8 mouse cellular contexts compared by ENCODE assay signal in the genomic region with DNA sequence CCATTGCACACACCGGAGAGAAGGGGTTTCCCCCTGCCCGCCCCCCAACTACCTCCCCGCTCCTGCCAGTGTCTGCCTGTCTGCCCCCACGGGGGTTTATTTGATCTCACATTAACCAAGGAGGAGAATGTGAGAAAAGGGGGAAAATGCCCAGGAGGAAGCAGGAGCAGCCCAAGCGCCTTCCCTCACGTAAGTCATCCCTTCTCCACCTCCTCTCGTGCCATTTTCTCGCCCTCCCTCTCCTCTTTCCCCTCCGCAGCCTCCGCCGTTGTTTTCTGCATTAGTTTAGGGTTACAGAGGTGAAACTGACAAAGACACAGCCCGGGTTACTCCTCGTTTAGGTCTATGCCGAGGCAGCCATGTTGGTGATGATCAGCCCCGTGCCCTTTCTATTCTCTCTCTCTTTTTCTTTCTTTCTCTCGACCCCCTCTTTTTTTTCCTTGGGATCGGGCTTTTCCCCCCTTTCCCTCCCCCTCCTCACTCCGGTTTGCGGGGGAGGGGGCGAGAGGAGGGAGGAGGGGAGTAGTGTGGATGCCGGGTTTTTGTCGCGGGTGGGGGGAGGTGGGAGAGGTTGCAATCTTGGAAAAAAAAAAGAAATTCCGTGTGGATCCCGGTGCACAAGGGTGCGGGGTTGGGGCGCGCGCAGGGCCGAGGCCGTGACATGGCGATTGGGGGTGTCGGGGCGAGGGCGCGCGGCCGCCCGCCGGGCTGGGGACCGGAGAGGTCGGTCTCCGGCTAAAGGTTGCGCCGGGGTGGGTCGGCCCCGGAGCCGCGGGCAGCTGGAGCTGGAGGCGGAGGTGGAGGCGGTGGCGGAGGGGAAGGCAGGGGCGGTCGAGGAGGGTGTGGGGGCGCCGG. TPM values are rescaled to one million over a fixed set of nuclear protein-coding genes. Genes with fewer than 3 reads are reported as not detected.
A peak's percentile ranks its signal among the peaks of the same experiment; 100 is the strongest.
DNase-seq lines count a peak whose midpoint lies in the region; ATAC-seq lines count a peak whose summit lies in the region.

No protein-coding gene starts in this region.

- 1% methylated on average over 48 of the region's 56 CpGs for WGBS in embryonic facial prominence, embryonic 11.5 days
- WGBS in heart, embryonic 11.5 days (ENCODE audit: insufficient replicate concordance), result under 1% methylated on average over 49 of the region's 56 CpGs
- 0% methylated on average over 50 of the region's 56 CpGs for WGBS in kidney, embryonic 15.5 days
- under 1% methylated on average over 46 of the region's 56 CpGs for WGBS in liver, embryonic 12.5 days (ENCODE audit: insufficient replicate concordance)
- under 1% methylated on average over 54 of the region's 56 CpGs for WGBS in neural tube, embryonic 13.5 days

- H3K27me3 ChIP-seq in embryonic facial prominence, embryonic 11.5 days (ENCODE audit: control insufficient read depth, insufficient read depth, low read length), result no peaks in the 10 kb centered on the region
- no peaks in the 10 kb centered on the region for H3K27me3 ChIP-seq in heart, embryonic 11.5 days (ENCODE audit: control insufficient read depth, insufficient read depth, low read length)
- no peaks in the 10 kb centered on the region for H3K27me3 ChIP-seq in kidney, embryonic 15.5 days
- peaks cover 75% of the 10 kb centered on the region for H3K27me3 ChIP-seq in liver, embryonic 12.5 days (replicated peaks)
- H3K27me3 ChIP-seq in neural tube, embryonic 13.5 days, result no peaks in the 10 kb centered on the region

- DNase-seq in 3T3-L1 (ENCODE audit: low read depth, low spot score), result peak; percentile 62
- DNase-seq in adrenal gland, adult 2 months, result peak; percentile 68
- peak; percentile 69 for DNase-seq in embryonic facial prominence, embryonic 11.5 days (ENCODE audit: low spot score)
- DNase-seq in thymus, adult 18-20 months, result peak; percentile 16 to 42

- H3K36me3 ChIP-seq in embryonic facial prominence, embryonic 11.5 days (replicated peaks; ENCODE audit: control insufficient read depth, insufficient read depth, low read depth, low read length), result no peaks in the 10 kb centered on the region
- no peaks in the 10 kb centered on the region for H3K36me3 ChIP-seq in heart, embryonic 11.5 days (ENCODE audit: control insufficient read depth, insufficient read depth, low read length)
- H3K36me3 ChIP-seq in kidney, embryonic 15.5 days, result no peaks in the 10 kb centered on the region
- H3K36me3 ChIP-seq in liver, embryonic 12.5 days, result no peaks in the 10 kb centered on the region
- no peaks in the 10 kb centered on the region for H3K36me3 ChIP-seq in neural tube, embryonic 13.5 days

- peak overlapping the region; percentile 100 for H3K27ac ChIP-seq in embryonic facial prominence, embryonic 11.5 days (replicated peaks; ENCODE audit: low read depth, low read length)
- H3K27ac ChIP-seq in heart, embryonic 11.5 days (ENCODE audit: low read depth, low read length), result peak overlapping the region; percentile 100
- peak overlapping the region; percentile 100 for H3K27ac ChIP-seq in kidney, embryonic 15.5 days
- H3K27ac ChIP-seq in liver, embryonic 12.5 days, result peak overlapping the region; percentile 85
- peak overlapping the region; percentile 100 for H3K27ac ChIP-seq in neural tube, embryonic 13.5 days (replicated peaks)

- no peak; the same call in 1 of the 2 replicates for ATAC-seq in embryonic facial prominence, embryonic 11.5 days (replicated peaks; ENCODE audit: insufficient number of reproducible peaks, low FRiP score, low TSS enrichment, low read depth)
- no peak for ATAC-seq in heart, embryonic 11.5 days (replicated peaks; ENCODE audit: insufficient number of reproducible peaks, low FRiP score, low TSS enrichment)
- ATAC-seq in kidney, embryonic 15.5 days (replicated peaks; ENCODE audit: low FRiP score), result peak; percentile 30
- ATAC-seq in liver, embryonic 12.5 days, result no peak
- ATAC-seq in neural tube, embryonic 13.5 days (ENCODE audit: low read depth), result peak; percentile 32

- peak overlapping the region; percentile 93 for H3K9ac ChIP-seq in embryonic facial prominence, embryonic 11.5 days (replicated peaks; ENCODE audit: low read length)
- peak overlapping the region; percentile 100 for H3K9ac ChIP-seq in heart, embryonic 11.5 days (ENCODE audit: low read depth, low read length)
- peak overlapping the region; percentile 95 for H3K9ac ChIP-seq in kidney, embryonic 15.5 days
- H3K9ac ChIP-seq in liver, embryonic 12.5 days, result peak overlapping the region; percentile 71
- peak overlapping the region; percentile 100 for H3K9ac ChIP-seq in neural tube, embryonic 13.5 days

- H3K4me1 ChIP-seq in embryonic facial prominence, embryonic 11.5 days (ENCODE audit: control insufficient read depth, insufficient read depth, low read length), result no peaks in the 10 kb centered on the region; the same call in 1 of the 2 replicates
- peaks cover 20% of the 10 kb centered on the region for H3K4me1 ChIP-seq in heart, embryonic 11.5 days (ENCODE audit: control insufficient read depth, insufficient read depth, low read length)
- H3K4me1 ChIP-seq in kidney, embryonic 15.5 days, result peaks cover 35% of the 10 kb centered on the region
- peaks cover 8% of the 10 kb centered on the region; the same call in 1 of the 2 replicates for H3K4me1 ChIP-seq in liver, embryonic 12.5 days
- H3K4me1 ChIP-seq in neural tube, embryonic 13.5 days (replicated peaks), result peaks cover 39% of the 10 kb centered on the region

- H3K4me2 ChIP-seq in embryonic facial prominence, embryonic 11.5 days (ENCODE audit: low read depth, low read length), result peak overlapping the region; percentile 75
- peak overlapping the region; percentile 67 for H3K4me2 ChIP-seq in heart, embryonic 11.5 days
- peak overlapping the region; percentile 80 for H3K4me2 ChIP-seq in kidney, embryonic 15.5 days
- peak overlapping the region; percentile 72 for H3K4me2 ChIP-seq in liver, embryonic 12.5 days
- H3K4me2 ChIP-seq in neural tube, embryonic 13.5 days, result peak overlapping the region; percentile 77

- H3K4me3 ChIP-seq in embryonic facial prominence, embryonic 11.5 days (ENCODE audit: low read depth, low read length), result peak overlapping the region; percentile 84
- peak overlapping the region; percentile 91 for H3K4me3 ChIP-seq in heart, embryonic 11.5 days (ENCODE audit: low read depth, low read length)
- H3K4me3 ChIP-seq in kidney, embryonic 15.5 days (replicated peaks), result peak overlapping the region; percentile 89
- peak overlapping the region; percentile 64 for H3K4me3 ChIP-seq in liver, embryonic 12.5 days
- H3K4me3 ChIP-seq in neural tube, embryonic 13.5 days, result peak overlapping the region; percentile 90

- H3K9me3 ChIP-seq in embryonic facial prominence, embryonic 11.5 days (replicated peaks; ENCODE audit: control insufficient read depth, low read length), result no peaks in the 10 kb centered on the region
- no peaks in the 10 kb centered on the region for H3K9me3 ChIP-seq in heart, embryonic 11.5 days (replicated peaks; ENCODE audit: control insufficient read depth, low read length)
- H3K9me3 ChIP-seq in kidney, embryonic 15.5 days (replicated peaks), result no peaks in the 10 kb centered on the region
- no peaks in the 10 kb centered on the region for H3K9me3 ChIP-seq in liver, embryonic 12.5 days (replicated peaks)
- H3K9me3 ChIP-seq in neural tube, embryonic 13.5 days, result no peaks in the 10 kb centered on the region

RNA-seq across cellular contexts. Expression of a gene that starts 0.5 kb away (rescaled TPM):
- total RNA-seq in adrenal gland, adult 2 months (2021), result 10 to 100 TPM in 1 of 2 experiments, 1 to 10 TPM in 1; 9.0 to 13.5 TPM
- 9.3 and 10.3 TPM in 2 replicates for polyA plus RNA-seq in adrenal gland, adult 2 months (2012; rRNA removed)
- 11.0 and 11.2 TPM in 2 replicates for polyA plus RNA-seq in embryonic facial prominence, embryonic 11.5 days (2014; fragmentation: Nextera tagmentation; extraction: Ambion mirVana)
- polyA plus RNA-seq in heart, embryonic 11.5 days (2014; fragmentation: Nextera tagmentation; extraction: Ambion mirVana), result 10.5 and 11.3 TPM in 2 replicates
- 7.4 and 7.9 TPM in 2 replicates for polyA plus RNA-seq in kidney, embryonic 15.5 days (2015; fragmentation: Nextera tagmentation; extraction: Ambion mirVana)
- 1.0 and 1.3 TPM in 2 replicates for polyA plus RNA-seq in liver, embryonic 12.5 days (2016; fragmentation: Nextera tagmentation; extraction: Ambion mirVana)
- polyA plus RNA-seq in neural tube, embryonic 13.5 days (2015; fragmentation: Nextera tagmentation; extraction: Ambion mirVana), result 11.0 and 13.0 TPM in 2 replicates

Comparison
In these comparisons a context has a peak if more than half of its experiments do, and no peak if none do; other contexts are left out.
1. ATAC-seq: peak in kidney, embryonic 15.5 days (single experiment) and neural tube, embryonic 13.5 days (single experiment); none in embryonic facial prominence, embryonic 11.5 days (single experiment), heart, embryonic 11.5 days (single experiment) and liver, embryonic 12.5 days (single experiment).
2. Peak in every context shown above with its lines, with median percentiles within 50 percentile points of each other: DNase-seq, H3K27ac ChIP-seq, H3K4me2 ChIP-seq, H3K4me3 ChIP-seq and H3K9ac ChIP-seq.